Mouse (Mus musculus) heart, embryonic 12.5 days (tissue): ENCODE results near the gene Rhoh. TPM values are rescaled to one million over a fixed set of nuclear protein-coding genes. Genes with fewer than 3 reads are reported as not detected.
A peak's percentile ranks its signal among the peaks of the same experiment; 100 is the strongest.

Experiments
- ATAC-seq: fragments of 200-750 bp; cut with Nextera tagmentation; 2 replicates; pipeline ENCODE4 v1.8.0; 2017; ENCODE audit warnings: moderate TSS enrichment, moderate library complexity; ENCODE audit not compliant: insufficient number of reproducible peaks, low FRiP score
- H3K27ac ChIP-seq: fragments of 300-500 bp; sonication (generic); 2 replicates; pipeline ENCODE4 v1.5.1; 2016; ENCODE audit warnings: mild to moderate bottlenecking, moderate library complexity; ENCODE audit not compliant: poor library complexity, severe bottlenecking
- H3K27me3 ChIP-seq: fragments of 300-500 bp; sonication (generic); replicated peaks from 2 replicates; pipeline ENCODE4 v1.6.1; 2016; ENCODE audit warnings: mild to moderate bottlenecking, moderate library complexity
- H3K36me3 ChIP-seq: fragments of 300-500 bp; sonication (generic); 2 replicates; pipeline ENCODE4 v1.6.1; 2016; ENCODE audit warnings: mild to moderate bottlenecking, moderate library complexity
- H3K4me1 ChIP-seq: fragments of 300-500 bp; sonication (generic); replicated peaks from 2 replicates; pipeline ENCODE4 v1.6.1; 2016; ENCODE audit warnings: mild to moderate bottlenecking
- H3K4me2 ChIP-seq: fragments of 300-500 bp; sonication (generic); 2 replicates; pipeline ENCODE4 v1.6.1; 2016; ENCODE audit warnings: mild to moderate bottlenecking, moderate library complexity
- H3K4me3 ChIP-seq: fragments of 300-500 bp; sonication (generic); 2 replicates; pipeline ENCODE4 v1.5.1; 2016; ENCODE audit warnings: mild to moderate bottlenecking
- H3K9ac ChIP-seq: fragments of 300-500 bp; sonication (generic); 2 replicates; pipeline ENCODE4 v1.6.1; 2016; ENCODE audit warnings: mild to moderate bottlenecking, moderate library complexity
- H3K9me3 ChIP-seq: fragments of 300-500 bp; sonication (generic); replicated peaks from 2 replicates; pipeline ENCODE4 v1.6.1; 2016; ENCODE audit warnings: mild to moderate bottlenecking, moderate library complexity
- WGBS: fragments of 180-500 bp; shearing (Covaris S2); methylation state at CpG from one replicate; pipeline ENCODE4 v1.1.7; 2016; 5-methylcytosine and 5-hydroxymethylcytosine counted together
- polyA plus RNA-seq: library from polyadenylated mRNA; unstranded; fragments of >200 nt; fragmentation: Nextera tagmentation; extraction: Ambion mirVana; gene quantifications from 2 replicates; pipeline ENCODE4 v1.2.1, GENCODE M21; 2016

Gene Rhoh
- polyA plus RNA-seq, 1 experiment from 2014 or later, result 0.97 TPM

DNA sequence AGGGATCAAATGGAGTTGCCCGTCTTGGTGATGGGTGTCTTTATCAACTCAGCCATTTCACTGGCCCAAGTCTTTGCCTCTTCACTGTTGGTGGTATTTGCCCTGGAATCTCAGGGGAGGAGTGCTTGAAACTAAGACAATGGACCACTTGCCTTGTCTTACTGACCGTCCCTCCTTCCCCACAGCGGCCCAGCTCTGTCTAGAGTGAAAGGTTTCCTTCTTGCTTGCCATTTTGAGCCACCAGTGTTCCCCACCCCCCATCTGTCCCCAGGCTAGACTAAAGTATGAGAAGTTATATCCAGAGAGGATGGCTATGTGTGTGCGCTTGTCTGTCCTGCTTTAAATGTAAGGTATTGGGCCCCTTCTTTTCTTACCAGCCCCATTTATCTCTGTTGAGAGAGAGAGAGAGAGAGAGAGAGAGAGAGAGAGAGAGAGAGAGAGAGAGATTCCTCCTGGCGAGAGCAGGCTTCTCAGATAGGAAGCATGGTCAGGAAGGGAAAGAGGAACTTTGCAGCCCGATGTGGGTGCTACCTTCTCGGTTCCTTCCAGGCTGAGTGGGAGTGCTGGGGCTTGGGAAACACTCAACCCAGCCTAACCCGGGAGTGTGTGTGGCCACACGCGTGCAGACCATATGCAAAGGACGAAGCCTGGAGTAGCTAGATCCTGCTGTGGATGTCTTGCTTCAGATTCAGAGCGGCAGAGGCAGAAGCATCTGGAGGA is 572 bp upstream of the Rhoh start:
- Histone ChIP-seq H3K9me3 (no peaks in the 10 kb centered on the region), H3K36me3 (no peaks in the 10 kb centered on the region), H3K9ac (no peak overlapping the region), H3K27me3 (no peaks in the 10 kb centered on the region), H3K4me1 (peaks cover 18% of the 10 kb centered on the region), H3K4me2 (no peak overlapping the region), H3K4me3 (no peak overlapping the region), H3K27ac (no peak overlapping the region)
- ATAC-seq, result no peak
- 78% methylated on average over 12 of the region's 12 CpGs for WGBS

DNA sequence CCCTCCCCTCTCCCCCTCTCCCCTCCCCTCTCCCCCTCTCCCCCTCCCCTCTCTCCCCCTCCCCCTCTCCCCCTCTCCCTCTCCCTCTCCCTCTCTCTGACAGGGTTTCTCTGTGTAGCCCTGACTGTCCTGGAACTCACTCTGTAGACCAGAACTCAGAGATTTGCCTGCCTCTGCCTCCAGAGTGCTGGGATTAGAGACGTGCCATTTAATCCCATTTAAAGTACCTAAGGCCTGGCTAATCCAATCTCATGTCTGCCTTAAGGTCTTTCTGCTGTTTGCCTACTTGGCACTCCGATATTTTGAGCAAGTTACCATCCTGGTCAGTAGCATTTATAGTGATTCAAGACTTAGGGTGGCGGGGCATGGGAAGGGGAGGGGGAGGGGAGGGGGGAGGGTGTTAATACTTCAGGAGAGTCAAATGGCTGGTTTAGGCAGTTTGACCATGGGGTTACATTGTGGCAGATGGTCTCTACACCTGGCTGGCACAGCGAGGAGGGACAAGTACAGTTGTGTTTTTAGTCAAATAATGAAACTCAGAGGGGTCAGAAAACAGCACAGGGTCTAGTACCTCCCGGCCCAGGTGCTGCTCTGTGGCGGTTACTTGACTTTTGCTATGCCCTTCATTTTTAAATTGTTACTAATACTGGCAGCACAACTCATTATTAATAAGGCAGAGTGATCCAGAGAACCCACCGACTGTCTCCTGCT is 1.4 kb downstream of the Rhoh start:
- H3K36me3 ChIP-seq, result no peaks in the 10 kb centered on the region
- H3K4me2 ChIP-seq, result no peak overlapping the region
- ATAC-seq, result no peak
- H3K4me3 ChIP-seq, result no peak overlapping the region
- 89% methylated on average over 7 of the region's 7 CpGs for WGBS
- H3K27me3 ChIP-seq, result no peaks in the 10 kb centered on the region
- H3K4me1 ChIP-seq, result peaks cover 11% of the 10 kb centered on the region
- H3K9me3 ChIP-seq, result no peaks in the 10 kb centered on the region
- H3K9ac ChIP-seq, result no peak overlapping the region
- H3K27ac ChIP-seq, result no peak overlapping the region

DNA sequence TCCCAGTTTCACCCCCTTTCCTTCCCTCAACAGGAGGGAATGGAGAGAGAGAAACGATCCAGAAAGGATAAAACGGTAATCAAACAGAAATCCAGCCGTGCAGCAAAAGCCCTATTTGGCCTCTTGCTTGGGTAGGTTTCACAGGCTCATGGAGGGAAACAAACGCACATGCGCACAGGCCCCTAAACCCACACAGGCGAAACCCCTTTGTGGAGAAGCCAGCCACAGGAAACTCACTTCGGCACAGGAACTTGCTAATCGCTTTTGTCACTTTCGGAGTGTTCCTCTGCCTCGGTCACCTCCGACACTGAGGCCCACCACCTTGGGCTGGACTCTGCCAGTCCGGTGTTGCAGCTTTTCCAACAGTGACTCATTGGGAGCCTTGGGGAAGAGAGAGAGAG is 2.3 kb downstream of the Rhoh start:
- peak overlapping the region; percentile 10; the same call in 1 of the 2 replicates for H3K4me2 ChIP-seq
- no peak overlapping the region for H3K9ac ChIP-seq
- WGBS, result 67% methylated on average over 12 of the region's 12 CpGs

DNA sequence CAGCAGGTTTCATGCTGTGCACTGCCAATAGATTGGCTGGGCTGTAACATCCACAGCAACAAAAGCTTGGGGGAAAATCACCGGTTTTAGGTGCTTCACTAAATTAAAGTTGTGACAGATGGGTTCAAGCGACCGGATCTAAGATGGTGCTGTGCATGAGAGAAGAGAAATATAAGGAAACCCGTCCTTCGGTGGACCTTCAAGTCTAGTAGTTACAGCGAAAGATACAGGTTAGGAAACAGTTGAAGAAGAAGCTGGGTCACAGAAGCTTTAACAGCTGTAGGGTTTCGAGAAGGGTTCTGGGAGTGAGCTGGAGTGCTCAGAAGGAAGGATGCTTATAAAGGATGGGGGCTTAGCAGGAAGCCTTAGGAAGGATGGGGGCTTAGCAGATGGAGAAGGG is 3.5 kb downstream of the Rhoh start:
- WGBS, result 90% methylated on average over 7 of the region's 7 CpGs
- Histone ChIP-seq H3K27ac (no peak overlapping the region), H3K36me3 (no peaks in the 10 kb centered on the region), H3K27me3 (no peaks in the 10 kb centered on the region), H3K4me3 (no peak overlapping the region), H3K4me2 (no peak overlapping the region), H3K9ac (no peak overlapping the region), H3K4me1 (peaks cover 6% of the 10 kb centered on the region), H3K9me3 (no peaks in the 10 kb centered on the region)
- ATAC-seq, result no peak

More for the DNA sequence above, 2.3 kb downstream of the Rhoh start:
- Histone ChIP-seq H3K36me3 (no peaks in the 10 kb centered on the region), H3K27ac (no peak overlapping the region), H3K4me1 (peaks cover 8% of the 10 kb centered on the region), H3K4me3 (no peak overlapping the region), H3K27me3 (no peaks in the 10 kb centered on the region), H3K9me3 (no peaks in the 10 kb centered on the region)
- no peak for ATAC-seq

DNA sequence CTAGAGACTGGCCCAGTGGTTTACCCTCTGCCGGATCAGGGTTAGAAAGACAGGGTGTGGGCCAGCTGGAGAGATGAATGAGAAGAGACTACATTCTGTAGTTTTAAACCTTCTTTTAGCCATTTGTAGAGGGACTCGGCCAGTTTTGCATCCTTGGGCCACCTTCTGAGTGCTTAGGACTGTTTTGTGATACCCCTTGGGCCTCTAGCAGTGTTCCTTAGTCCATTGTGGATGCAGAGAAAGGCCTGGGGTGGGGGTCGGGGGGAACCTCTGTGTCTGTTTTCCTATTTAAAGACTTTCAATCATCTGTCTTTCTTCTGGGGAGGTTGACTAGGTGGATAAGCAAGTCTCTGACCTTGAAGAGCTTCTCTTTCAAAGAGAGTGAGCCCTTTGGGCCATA is 3.9 kb downstream of the Rhoh start:
- WGBS, result 75% methylated on average over 3 of the region's 3 CpGs
- Histone ChIP-seq H3K27ac (no peak overlapping the region), H3K4me3 (no peak overlapping the region)

DNA sequence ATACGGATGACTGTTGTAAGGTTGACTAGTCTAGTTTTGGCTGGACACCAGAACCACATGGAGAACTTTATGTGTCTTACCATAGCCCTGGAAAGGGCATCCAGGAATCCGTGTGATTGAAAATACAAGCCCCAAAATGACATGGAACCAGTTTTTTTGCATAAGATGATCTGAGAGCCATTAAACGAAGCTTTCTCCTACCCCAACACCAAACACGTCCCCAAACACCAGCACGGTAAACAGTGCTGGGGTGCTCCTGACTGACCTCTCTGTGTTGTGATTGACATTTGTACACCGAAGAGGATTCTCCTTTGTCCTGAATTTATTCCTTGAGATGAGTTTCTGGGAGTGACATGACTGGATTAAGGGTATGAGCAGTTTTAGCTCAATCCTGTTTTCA is 5.6 kb downstream of the Rhoh start:
- no peak overlapping the region for H3K4me3 ChIP-seq
- no peak for ATAC-seq
- no peaks in the 10 kb centered on the region for H3K9me3 ChIP-seq
- WGBS, result 81% methylated on average over 6 of the region's 6 CpGs
- H3K27ac ChIP-seq, result no peak overlapping the region
- H3K4me2 ChIP-seq, result no peak overlapping the region
- H3K4me1 ChIP-seq, result peaks cover 6% of the 10 kb centered on the region; the same call in 1 of the 2 replicates
- no peaks in the 10 kb centered on the region for H3K36me3 ChIP-seq
- H3K9ac ChIP-seq, result no peak overlapping the region
- no peaks in the 10 kb centered on the region for H3K27me3 ChIP-seq

More for the DNA sequence above, 3.9 kb downstream of the Rhoh start:
- Histone ChIP-seq H3K27me3 (no peaks in the 10 kb centered on the region), H3K4me1 (peaks cover 6% of the 10 kb centered on the region; the same call in 1 of the 2 replicates), H3K9me3 (no peaks in the 10 kb centered on the region), H3K9ac (no peak overlapping the region), H3K4me2 (no peak overlapping the region), H3K36me3 (no peaks in the 10 kb centered on the region)
- no peak for ATAC-seq

DNA sequence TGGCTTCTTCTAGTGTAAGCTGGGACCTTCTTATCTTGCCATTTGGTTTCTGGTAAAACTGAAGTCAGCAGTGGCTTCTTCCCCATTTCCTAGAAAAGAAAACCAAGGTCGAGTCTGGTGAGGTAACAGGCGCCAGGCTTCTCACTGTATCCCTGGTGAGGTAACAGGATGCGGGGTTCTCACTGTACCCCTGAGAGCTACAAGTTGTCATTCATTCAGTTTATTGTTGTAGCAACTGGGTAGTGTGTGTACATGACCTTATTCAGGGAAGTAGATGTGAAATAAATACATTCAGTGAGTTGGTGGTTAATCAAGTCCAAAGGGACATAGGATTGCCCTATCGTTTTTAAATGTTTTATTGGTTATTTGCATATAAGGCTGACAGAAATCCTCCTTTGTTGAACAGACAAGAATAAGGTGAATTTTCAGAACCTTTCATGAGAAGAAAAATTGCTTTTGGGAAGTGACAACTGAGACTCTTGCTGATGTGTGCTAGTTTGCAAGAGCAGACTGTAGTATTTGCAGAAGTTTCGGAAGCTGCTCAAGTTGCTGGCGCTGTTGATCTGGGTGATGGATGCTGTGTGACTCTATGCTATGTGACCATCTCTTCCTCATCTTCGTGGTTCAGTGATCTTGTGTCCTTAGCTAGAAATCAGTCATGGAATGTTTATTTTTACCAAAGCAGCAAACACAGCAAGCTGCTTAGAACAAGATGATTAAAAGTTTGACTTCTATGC is 6.5 kb downstream of the Rhoh start:
- Histone ChIP-seq H3K9me3 (no peaks in the 10 kb centered on the region), H3K27ac (no peak overlapping the region), H3K4me1 (peaks cover 6% of the 10 kb centered on the region; the same call in 1 of the 2 replicates), H3K36me3 (no peaks in the 10 kb centered on the region), H3K4me3 (no peak overlapping the region), H3K9ac (no peak overlapping the region), H3K4me2 (no peak overlapping the region), H3K27me3 (no peaks in the 10 kb centered on the region)
- WGBS, result 77% methylated on average over 7 of the region's 7 CpGs
- ATAC-seq, result no peak

DNA sequence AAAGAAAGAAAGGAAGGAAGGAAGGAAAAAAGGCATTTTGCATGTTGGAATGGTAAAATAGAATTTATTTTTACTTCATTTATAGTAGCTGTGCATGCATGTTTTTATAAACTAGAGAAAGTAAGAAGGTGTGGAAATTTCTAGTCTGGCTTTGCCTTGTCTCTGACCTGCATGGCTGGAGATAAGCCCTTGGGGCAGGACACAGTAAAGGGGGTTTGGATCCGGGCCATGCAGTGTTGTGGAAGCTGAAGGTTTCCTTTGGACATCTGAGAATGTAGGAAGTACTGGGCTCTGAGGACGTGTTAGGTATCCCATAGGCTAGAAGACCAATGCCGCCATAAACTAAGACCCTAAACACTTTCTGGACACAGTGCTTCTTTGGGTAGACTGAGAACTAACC is 7.4 kb downstream of the Rhoh start:
- Histone ChIP-seq H3K4me1 (peaks cover 6% of the 10 kb centered on the region; the same call in 1 of the 2 replicates), H3K36me3 (no peaks in the 10 kb centered on the region), H3K27me3 (no peaks in the 10 kb centered on the region), H3K9me3 (no peaks in the 10 kb centered on the region), H3K9ac (no peak overlapping the region), H3K4me2 (no peak overlapping the region), H3K4me3 (no peak overlapping the region), H3K27ac (no peak overlapping the region)
- WGBS, result 58% methylated on average over 3 of the region's 3 CpGs
- ATAC-seq, result no peak

DNA sequence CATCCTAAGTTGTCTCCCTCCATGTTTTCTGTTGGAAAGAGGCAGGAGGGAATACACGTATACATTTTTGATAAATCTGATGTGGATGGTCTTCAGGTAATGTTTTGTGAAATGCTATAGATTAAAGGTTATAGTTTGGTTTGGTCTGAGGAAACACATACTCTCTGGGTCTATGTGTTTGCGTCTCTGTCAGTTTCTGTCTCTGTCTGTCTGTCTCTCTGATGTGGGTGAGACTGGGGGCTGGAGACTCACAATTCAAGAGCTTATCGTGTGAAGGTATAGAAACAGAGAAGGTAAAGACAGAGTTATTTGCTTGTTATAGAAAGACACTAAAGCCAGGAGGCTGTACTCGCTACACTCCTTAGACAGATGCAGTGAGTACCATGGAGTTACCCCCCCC is 8.6 kb downstream of the Rhoh start:
- Histone ChIP-seq H3K4me1 (peaks cover 6% of the 10 kb centered on the region; the same call in 1 of the 2 replicates), H3K27ac (no peak overlapping the region), H3K36me3 (no peaks in the 10 kb centered on the region), H3K4me2 (no peak overlapping the region), H3K9ac (no peak overlapping the region), H3K27me3 (no peaks in the 10 kb centered on the region), H3K9me3 (no peaks in the 10 kb centered on the region), H3K4me3 (no peak overlapping the region)
- no peak for ATAC-seq
- WGBS, result 85% methylated on average over 4 of the region's 4 CpGs

DNA sequence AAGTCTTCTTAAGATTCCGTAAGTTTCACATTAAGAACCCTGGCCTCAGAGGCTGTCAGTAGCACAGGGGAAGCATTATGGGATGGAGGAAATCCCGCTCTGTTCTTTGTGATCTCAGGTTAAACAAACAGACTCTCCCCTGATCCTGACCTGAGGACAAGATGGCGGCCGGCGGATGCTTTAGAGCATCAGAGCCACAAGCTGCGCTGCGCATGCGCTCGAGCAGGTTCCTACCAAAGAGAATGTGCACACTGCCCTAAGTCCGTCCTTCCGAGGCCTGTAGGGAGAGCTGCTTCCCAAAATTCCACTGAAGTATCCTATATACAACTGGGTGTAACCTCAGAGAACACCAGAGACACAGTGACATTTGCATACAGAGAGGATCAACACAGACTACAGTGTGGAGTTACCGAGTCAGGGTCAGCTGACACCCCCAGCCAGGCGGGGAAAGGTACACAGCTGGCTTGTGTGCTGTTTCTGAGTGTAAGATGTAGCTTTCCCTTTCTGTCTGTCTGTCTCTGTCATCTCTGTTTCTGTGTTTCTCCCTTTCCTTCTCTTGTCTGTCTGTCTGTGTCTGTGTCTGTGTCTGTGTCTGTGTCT is 10.4 kb downstream of the Rhoh start:
- no peaks in the 10 kb centered on the region for H3K9me3 ChIP-seq
- 88% methylated on average over 13 of the region's 13 CpGs for WGBS

DNA sequence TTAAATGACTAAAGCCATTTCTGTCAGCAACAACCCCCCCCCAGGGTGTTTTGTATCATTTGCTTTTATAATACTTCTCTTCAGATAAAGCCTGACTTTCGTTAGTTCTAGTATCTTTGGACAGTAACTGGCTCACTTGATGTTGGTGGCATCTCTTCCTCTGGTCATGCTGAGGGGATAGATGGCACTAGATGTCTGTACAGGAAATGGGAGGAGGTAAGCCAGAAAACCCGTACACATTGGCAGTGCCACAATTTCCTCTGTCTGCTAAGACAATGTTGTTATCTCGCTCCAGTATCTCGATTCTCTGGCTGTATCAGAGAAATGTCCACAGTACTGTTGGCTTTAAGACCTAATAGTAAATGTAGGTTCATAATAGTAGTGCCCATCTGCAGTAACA is 12.2 kb downstream of the Rhoh start:
- no peaks in the 10 kb centered on the region for H3K9me3 ChIP-seq
- no peak overlapping the region for H3K4me2 ChIP-seq
- H3K27ac ChIP-seq, result no peak overlapping the region
- no peak overlapping the region for H3K4me3 ChIP-seq
- H3K9ac ChIP-seq, result no peak overlapping the region
- ATAC-seq, result no peak
- no peaks in the 10 kb centered on the region for H3K36me3 ChIP-seq
- H3K4me1 ChIP-seq, result peaks cover 6% of the 10 kb centered on the region; the same call in 1 of the 2 replicates
- H3K27me3 ChIP-seq, result no peaks in the 10 kb centered on the region
- 55% methylated on average over 4 of the region's 4 CpGs for WGBS

More for the DNA sequence above, 10.4 kb downstream of the Rhoh start:
- Histone ChIP-seq H3K4me2 (no peak overlapping the region), H3K4me1 (peaks cover 6% of the 10 kb centered on the region; the same call in 1 of the 2 replicates), H3K36me3 (no peaks in the 10 kb centered on the region), H3K27me3 (no peaks in the 10 kb centered on the region), H3K4me3 (no peak overlapping the region), H3K27ac (no peak overlapping the region), H3K9ac (no peak overlapping the region)
- ATAC-seq, result no peak
